Mouse (Mus musculus) ES-E14 (cell line): ENCODE data around the gene Bspry.

ENCODE experiments used
- HCFC1 ChIP-seq: IDR thresholded peaks from 2 replicates; pipeline ENCODE4 v1.6.1; 2012; ENCODE audit warnings: low read length, inconsistent platforms, borderline replicate concordance; ENCODE audit not compliant: insufficient read depth
- MAFK ChIP-seq: IDR thresholded peaks from 2 replicates; pipeline ENCODE4 v1.6.1; 2014; ENCODE audit warnings: mild to moderate bottlenecking, low read depth, low read length, inconsistent platforms; ENCODE audit not compliant: insufficient read depth
- ZC3H11A ChIP-seq: IDR thresholded peaks from 2 replicates; pipeline ENCODE4 v1.6.1; 2012; ENCODE audit warnings: low read depth, mild to moderate bottlenecking, inconsistent platforms, low read length, borderline replicate concordance

- TF ChIP-seq HCFC1 (no peak), ZC3H11A (no peak), MAFK (no peak)
Observed at GRCm38 (mm10) chr4:62525489-62525811, 45.6 kb downstream of the Bspry start.
